Mouse (Mus musculus): Measurements from ENCODE around the gene Peak1.

Peak1 gene

GRCm38 (mm10) chr9:56321291-56321690 is 96.6 kb downstream of the Peak1 start:
- no peak for DNase-seq (ENCODE audit: low read depth, low spot score)

- DNase-seq (ENCODE audit: low read depth, low spot score) = no peak
These were observed 103.5 kb downstream of the Peak1 start for GRCm38 (mm10) chr9:56314326-56314725.

GRCm38 (mm10) chr9:56309079-56309478 is 108.8 kb downstream of the Peak1 start:
- no peak for DNase-seq (ENCODE audit: low read depth, low spot score)

GRCm38 (mm10) chr9:56304526-56304925 is 113.3 kb downstream of the Peak1 start:
- DNase-seq (ENCODE audit: low read depth, low spot score) = no peak

GRCm38 (mm10) chr9:56302921-56303465 is 114.9 kb downstream of the Peak1 start:
- no peak for DNase-seq (ENCODE audit: low read depth, low spot score)

GRCm38 (mm10) chr9:56290019-56290418 is 127.8 kb downstream of the Peak1 start:
- no peak for DNase-seq (ENCODE audit: low read depth, low spot score)

- no peak for DNase-seq (ENCODE audit: low read depth, low spot score)
These were observed 135.4 kb downstream of the Peak1 start for GRCm38 (mm10) chr9:56282481-56282880.

GRCm38 (mm10) chr9:56273576-56273975 is 144.3 kb downstream of the Peak1 start:
- DNase-seq (ENCODE audit: low read depth, low spot score) = no peak

GRCm38 (mm10) chr9:56272247-56272598 is 145.6 kb downstream of the Peak1 start:
- DNase-seq (ENCODE audit: low read depth, low spot score) = no peak

GRCm38 (mm10) chr9:56271326-56272246 is 146.3 kb downstream of the Peak1 start:
- no peak for DNase-seq (ENCODE audit: low read depth, low spot score)

GRCm38 (mm10) chr9:56269101-56269500 is 148.8 kb downstream of the Peak1 start:
- DNase-seq (ENCODE audit: low read depth, low spot score) = no peak

GRCm38 (mm10) chr9:56266200-56266815 is 151.6 kb downstream of the Peak1 start:
- DNase-seq (ENCODE audit: low read depth, low spot score) = no peak

GRCm38 (mm10) chr9:56265460-56266199 is 152.2 kb downstream of the Peak1 start:
- DNase-seq (ENCODE audit: low read depth, low spot score) = no peak

GRCm38 (mm10) chr9:56265022-56265360 is 152.9 kb downstream of the Peak1 start:
- no peak for DNase-seq (ENCODE audit: low read depth, low spot score)

- no peak for DNase-seq (ENCODE audit: low read depth, low spot score)
These were observed 153.4 kb downstream of the Peak1 start for GRCm38 (mm10) chr9:56264308-56265021.

GRCm38 (mm10) chr9:56263055-56263454 is 154.8 kb downstream of the Peak1 start:
- DNase-seq (ENCODE audit: low read depth, low spot score) = no peak

- DNase-seq (ENCODE audit: low read depth, low spot score) = peak; percentile 68
These were observed 157.3 kb downstream of the Peak1 start for GRCm38 (mm10) chr9:56260495-56261136.

GRCm38 (mm10) chr9:56259790-56260494 is 157.9 kb downstream of the Peak1 start:
- DNase-seq (ENCODE audit: low read depth, low spot score) = no peak

GRCm38 (mm10) chr9:56258261-56258790 is 159.5 kb downstream of the Peak1 start:
- DNase-seq (ENCODE audit: low read depth, low spot score) = no peak

Data from R1 (cell line).